Mouse (Mus musculus): ENCODE results near the gene Tst. TPM values are rescaled to one million over a fixed set of nuclear protein-coding genes. Genes with fewer than 3 reads are reported as not detected.
A peak's percentile ranks its signal among the peaks of the same experiment; 100 is the strongest.

Tst gene
- total RNA-seq, 2 experiments from 2014 or later, result 43.7 to 55.4 TPM

- no peak for DNase-seq (ENCODE audit: low spot score in 2 of 2)
These were observed 10.2 kb downstream of the Tst start, which contains the start of gene Tex33 for GRCm38 (mm10) chr15:78395478-78395962. TSS of gene Tex33 (minus strand) at chr15:78395912.

- DNase-seq (ENCODE audit: low spot score in 2 of 2), result no peak
These were observed 14.9 kb downstream of the Tst start for GRCm38 (mm10) chr15:78390855-78391254.

- DNase-seq (ENCODE audit: low spot score in 2 of 2), result no peak
These were observed 20.1 kb downstream of the Tst start for GRCm38 (mm10) chr15:78385564-78385963.

GRCm38 (mm10) chr15:78384220-78385116 lies 21.2 kb downstream of the Tst start:
- DNase-seq (ENCODE audit: low spot score in 2 of 2), result peak; percentile 54 to 67

GRCm38 (mm10) chr15:78383450-78384219 lies 22.1 kb downstream of the Tst start:
- DNase-seq (ENCODE audit: low spot score in 2 of 2), result peak; percentile 46 to 62

GRCm38 (mm10) chr15:78382115-78382514 lies 23.6 kb downstream of the Tst start:
- DNase-seq (ENCODE audit: low spot score in 2 of 2), result no peak

GRCm38 (mm10) chr15:78380741-78381140 lies 25.0 kb downstream of the Tst start:
- no peak for DNase-seq (ENCODE audit: low spot score in 2 of 2)

- no peak for DNase-seq (ENCODE audit: low spot score in 2 of 2)
These were observed 25.5 kb downstream of the Tst start for GRCm38 (mm10) chr15:78380208-78380607.

- DNase-seq (ENCODE audit: low spot score in 2 of 2), result no peak
These were observed 27.2 kb downstream of the Tst start for GRCm38 (mm10) chr15:78378556-78378955.

GRCm38 (mm10) chr15:78377859-78378258 lies 27.8 kb downstream of the Tst start:
- no peak for DNase-seq (ENCODE audit: low spot score in 2 of 2)

- DNase-seq (ENCODE audit: low spot score in 2 of 2), result no peak
These were observed 31.5 kb downstream of the Tst start for GRCm38 (mm10) chr15:78374204-78374603.

GRCm38 (mm10) chr15:78372796-78373195 lies 32.9 kb downstream of the Tst start:
- no peak for DNase-seq (ENCODE audit: low spot score in 2 of 2)

GRCm38 (mm10) chr15:78369641-78370040 lies 36.1 kb downstream of the Tst start:
- peak; percentile 42 to 52 for DNase-seq (ENCODE audit: low spot score in 2 of 2)

GRCm38 (mm10) chr15:78368926-78369346 lies 36.8 kb downstream of the Tst start:
- peak; percentile 63 to 70 for DNase-seq (ENCODE audit: low spot score in 2 of 2)

- no peak for DNase-seq (ENCODE audit: low spot score in 2 of 2)
These were observed 37.9 kb downstream of the Tst start for GRCm38 (mm10) chr15:78367811-78368210.

GRCm38 (mm10) chr15:78366875-78367274 lies 38.8 kb downstream of the Tst start:
- no peak for DNase-seq (ENCODE audit: low spot score in 2 of 2)

GRCm38 (mm10) chr15:78365916-78366315 lies 39.8 kb downstream of the Tst start:
- no peak for DNase-seq (ENCODE audit: low spot score in 2 of 2)

- no peak for DNase-seq (ENCODE audit: low spot score in 2 of 2)
These were observed 50.2 kb downstream of the Tst start for GRCm38 (mm10) chr15:78355548-78355947.

- DNase-seq (ENCODE audit: low spot score in 2 of 2), result peak; percentile 60 to 76
These were observed 50.7 kb downstream of the Tst start for GRCm38 (mm10) chr15:78354958-78355357.

GRCm38 (mm10) chr15:78351586-78352165 lies 54.0 kb downstream of the Tst start:
- no peak for DNase-seq (ENCODE audit: low spot score in 2 of 2)

Data from layer of hippocampus, postnatal 10 days (tissue).